ENCODE assay signal across 18 mouse cellular contexts in genomic region chr3:69051894-69052293, GRCm38 (mm10).
"Had no signal": no experiment of that assay in that cellular context is flagged by ENCODE, and none has a peak within 500 bp of the region (broad histone marks: within the 10 kb centered on the region; RNA-seq: fewer than 3 reads in every experiment).

No protein-coding gene starts in this region.

- H3K27me3 ChIP-seq: lung, embryonic 15.5 days; midbrain, embryonic 15.5 days; neural tube, embryonic 12.5 days; stomach, embryonic 15.5 days had no signal

- ATAC-seq: liver, postnatal 0 days; lung, postnatal 0 days; midbrain, embryonic 13.5 days; midbrain, embryonic 15.5 days had no signal

- H3K27ac ChIP-seq: lung, embryonic 15.5 days; macrophage; midbrain, embryonic 13.5 days; midbrain, embryonic 15.5 days; neural tube, embryonic 12.5 days; stomach, embryonic 15.5 days; stomach, postnatal 0 days had no signal

- H3K9ac ChIP-seq: liver, postnatal 0 days; lung, embryonic 15.5 days; midbrain, embryonic 13.5 days; midbrain, embryonic 15.5 days; neural tube, embryonic 12.5 days; stomach, embryonic 15.5 days had no signal

- H3K4me1 ChIP-seq: lung, embryonic 15.5 days; megakaryocyte, embryonic 14.5 days; midbrain, embryonic 13.5 days; midbrain, embryonic 15.5 days; neural tube, embryonic 12.5 days; stomach, embryonic 15.5 days had no signal

- H3K4me3 ChIP-seq: lung, embryonic 15.5 days; megakaryocyte, embryonic 14.5 days; midbrain, embryonic 13.5 days; midbrain, embryonic 15.5 days; neural tube, embryonic 12.5 days; stomach, embryonic 15.5 days had no signal

- H3K9me3 ChIP-seq: lung, embryonic 15.5 days; midbrain, embryonic 13.5 days; midbrain, embryonic 15.5 days; neural tube, embryonic 12.5 days; stomach, embryonic 15.5 days had no signal

- DNase-seq: liver, postnatal 0 days; lung, adult 2 months; lung, postnatal 14 days; lung, postnatal 36 days; right cerebral cortex, postnatal 14 days; thymus, adult 2 months; thymus, postnatal 25 days; thymus, postnatal 4 days had no signal

- H3K4me2 ChIP-seq: lung, embryonic 15.5 days; midbrain, embryonic 11.5 days; midbrain, embryonic 13.5 days; midbrain, embryonic 15.5 days; neural tube, embryonic 12.5 days; stomach, embryonic 15.5 days had no signal

- H3K36me3 ChIP-seq: lung, embryonic 15.5 days; midbrain, embryonic 13.5 days; midbrain, embryonic 15.5 days; neural tube, embryonic 12.5 days; stomach, embryonic 15.5 days had no signal
